Mouse (Mus musculus) midbrain, embryonic 15.5 days (tissue): ENCODE measurements at regions not wholly inside any gene's neighbourhood (a gene's known extent, or its start where the extent isn't known, plus 50 kb on each side); places are given as distances from the start of the nearest gene placed in this dataset.
A peak's percentile ranks its signal among the peaks of the same experiment; 100 is the strongest.

ENCODE experiments used
- ATAC-seq: fragments of 200-750 bp; cut with Nextera tagmentation; replicated peaks from 2 replicates; pipeline ENCODE4 v1.8.0; 2017; ENCODE audit warnings: moderate TSS enrichment
- H3K27ac ChIP-seq: fragments of 300-500 bp; sonication (generic); 2 replicates; pipeline ENCODE4 v1.5.1; 2015; ENCODE audit warnings: mild to moderate bottlenecking, inconsistent platforms
- H3K27me3 ChIP-seq: fragments of 300-500 bp; sonication (generic); replicated peaks from 2 replicates; pipeline ENCODE4 v1.6.1; 2015; ENCODE audit warnings: inconsistent platforms
- H3K36me3 ChIP-seq: fragments of 300-500 bp; sonication (generic); replicated peaks from 2 replicates; pipeline ENCODE4 v1.6.1; 2015; ENCODE audit warnings: inconsistent platforms
- H3K4me1 ChIP-seq: fragments of 300-500 bp; sonication (generic); 2 replicates; pipeline ENCODE4 v1.6.1; 2015; ENCODE audit warnings: inconsistent platforms
- H3K4me2 ChIP-seq: fragments of 300-500 bp; sonication (generic); 2 replicates; pipeline ENCODE4 v1.6.1; 2015; ENCODE audit warnings: inconsistent platforms, mild to moderate bottlenecking, moderate library complexity
- H3K4me3 ChIP-seq: fragments of 300-500 bp; sonication (generic); 2 replicates; pipeline ENCODE4 v1.5.1; 2015; ENCODE audit warnings: mild to moderate bottlenecking, inconsistent platforms
- H3K9ac ChIP-seq: fragments of 300-500 bp; sonication (generic); 2 replicates; pipeline ENCODE4 v1.6.1; 2015; ENCODE audit warnings: mild to moderate bottlenecking, inconsistent platforms
- H3K9me3 ChIP-seq: fragments of 300-500 bp; sonication (generic); 2 replicates; pipeline ENCODE4 v1.6.1; 2016; ENCODE audit warnings: inconsistent platforms
- WGBS: fragments of 180-500 bp; shearing (Covaris S2); methylation state at CpG from one replicate; pipeline ENCODE4 v1.1.7; 2015; ENCODE audit warnings: mixed read lengths; 5-methylcytosine and 5-hydroxymethylcytosine counted together

DNA sequence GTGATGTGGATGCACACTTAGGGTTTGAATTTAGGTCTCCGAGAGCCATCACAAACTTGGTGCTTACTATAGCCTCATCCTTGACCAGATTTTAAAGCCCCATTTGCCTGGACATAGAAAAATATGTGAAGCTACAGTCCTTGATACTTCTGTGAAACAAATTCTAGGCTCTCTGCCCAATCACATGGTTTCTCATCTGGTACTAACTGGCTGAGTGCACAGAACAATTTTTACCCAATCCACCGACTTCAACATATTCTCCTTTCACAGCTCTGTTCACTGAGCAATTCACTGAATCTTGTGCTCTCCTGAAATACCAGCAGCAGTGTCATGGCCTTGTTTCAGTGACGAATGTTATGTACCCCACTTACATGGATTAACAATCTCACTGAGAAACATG, 176.7 kb upstream of the 4933412E24Rik start:
- H3K27me3 ChIP-seq = no peaks in the 10 kb centered on the region
- no peaks in the 10 kb centered on the region for H3K9me3 ChIP-seq
- H3K4me1 ChIP-seq = no peaks in the 10 kb centered on the region
- H3K9ac ChIP-seq = no peak overlapping the region
- no peak for ATAC-seq
- no peak overlapping the region for H3K4me3 ChIP-seq
- no peak overlapping the region for H3K27ac ChIP-seq
- WGBS = 89% methylated on average over 3 of the region's 3 CpGs
- no peak overlapping the region for H3K4me2 ChIP-seq
- no peaks in the 10 kb centered on the region for H3K36me3 ChIP-seq

DNA sequence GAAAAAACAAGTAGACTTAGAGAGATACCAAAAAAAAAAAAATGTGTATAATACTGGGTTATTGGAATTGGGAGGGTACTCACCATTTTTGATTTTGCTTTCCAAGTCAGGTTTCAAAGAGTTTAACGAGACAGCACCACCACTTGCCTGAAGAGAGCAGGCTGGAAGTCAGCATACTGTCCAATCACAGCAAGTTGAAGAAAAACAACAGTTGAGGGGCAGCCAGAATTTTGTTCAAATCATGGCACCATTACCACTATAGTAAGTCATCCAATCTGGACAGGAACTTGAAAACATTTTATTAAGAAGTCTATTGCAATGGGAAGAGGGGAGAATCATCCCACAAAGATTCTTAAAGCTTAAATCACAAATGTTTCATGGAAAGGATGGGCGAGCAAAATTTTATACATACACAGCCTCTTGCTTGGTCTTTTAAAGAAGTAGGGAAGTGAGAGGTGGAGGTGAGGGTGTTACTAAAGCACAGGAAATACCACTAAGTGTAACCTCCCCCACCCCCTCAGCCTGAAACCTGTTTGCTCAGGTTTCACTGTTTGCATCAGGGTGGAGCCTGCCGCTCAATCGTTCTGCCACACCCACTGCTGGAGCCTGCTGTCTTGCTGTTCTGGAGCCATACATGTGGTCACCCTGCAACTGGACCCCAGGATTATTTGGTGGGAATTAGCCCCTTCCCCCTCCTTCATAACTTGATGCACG, 170.7 kb upstream of the 4933412E24Rik start:
- 65% methylated on average over 5 of the region's 5 CpGs for WGBS
- H3K27ac ChIP-seq = no peak overlapping the region
- no peak for ATAC-seq
- H3K9ac ChIP-seq = no peak overlapping the region
- no peaks in the 10 kb centered on the region for H3K36me3 ChIP-seq
- no peak overlapping the region for H3K4me3 ChIP-seq
- H3K9me3 ChIP-seq = no peaks in the 10 kb centered on the region
- H3K4me2 ChIP-seq = no peak overlapping the region
- H3K27me3 ChIP-seq = no peaks in the 10 kb centered on the region
- no peaks in the 10 kb centered on the region for H3K4me1 ChIP-seq

DNA sequence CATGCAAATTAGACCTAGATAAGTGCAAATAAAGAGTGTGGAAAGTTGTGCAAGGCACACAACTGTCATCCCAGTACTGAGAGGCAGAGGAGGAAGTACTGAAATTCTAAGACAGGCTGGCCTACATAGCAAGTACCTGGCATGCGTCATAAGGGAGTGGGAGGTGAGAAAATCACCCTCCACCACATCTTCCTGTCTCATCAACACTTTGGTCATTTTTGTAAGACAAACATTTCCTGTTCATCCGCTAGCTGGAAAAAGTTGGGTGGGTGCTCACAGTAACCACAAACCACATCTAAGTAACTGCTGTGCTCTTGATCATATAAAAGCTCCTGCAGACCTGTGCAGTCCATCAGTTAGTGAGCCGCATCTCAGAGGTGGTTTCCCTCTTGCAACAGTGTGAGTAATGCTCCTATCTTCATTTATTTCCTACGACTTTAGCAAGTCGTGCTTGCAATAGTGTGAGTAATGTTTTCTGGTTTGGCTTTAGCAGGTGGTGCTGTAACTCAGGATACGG, 125.2 kb upstream of the 4933412E24Rik start:
- Histone ChIP-seq H3K4me3 (no peak overlapping the region), H3K4me2 (no peak overlapping the region), H3K27ac (no peak overlapping the region), H3K4me1 (no peaks in the 10 kb centered on the region), H3K36me3 (no peaks in the 10 kb centered on the region), H3K27me3 (no peaks in the 10 kb centered on the region), H3K9ac (no peak overlapping the region), H3K9me3 (no peaks in the 10 kb centered on the region)
- WGBS = 92% methylated on average over 6 of the region's 6 CpGs
- no peak for ATAC-seq

DNA sequence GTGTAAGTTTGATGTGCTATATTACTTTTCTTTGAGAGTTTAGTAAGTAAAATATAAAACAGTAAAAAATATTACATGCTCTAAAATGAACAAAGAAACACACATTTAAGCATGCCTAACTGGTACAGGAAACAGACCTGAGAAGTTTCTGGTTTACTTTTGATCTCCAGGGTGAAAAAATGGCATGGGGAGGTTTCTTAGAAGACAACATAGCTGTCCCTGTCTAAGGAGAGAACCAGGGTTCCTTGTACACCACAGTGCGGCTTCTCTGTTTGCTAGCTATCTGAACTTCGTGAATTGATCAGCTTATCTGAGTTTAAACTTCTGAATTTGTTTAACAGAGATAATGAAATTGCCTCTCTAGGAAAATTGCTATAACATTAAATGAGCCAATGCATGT, 120.3 kb upstream of the 4933412E24Rik start:
- WGBS = 87% methylated on average over 2 of the region's 2 CpGs
- Histone ChIP-seq H3K9ac (no peak overlapping the region), H3K4me3 (no peak overlapping the region), H3K27ac (no peak overlapping the region), H3K4me2 (no peak overlapping the region), H3K4me1 (no peaks in the 10 kb centered on the region), H3K36me3 (no peaks in the 10 kb centered on the region), H3K27me3 (no peaks in the 10 kb centered on the region), H3K9me3 (no peaks in the 10 kb centered on the region)
- no peak for ATAC-seq

DNA sequence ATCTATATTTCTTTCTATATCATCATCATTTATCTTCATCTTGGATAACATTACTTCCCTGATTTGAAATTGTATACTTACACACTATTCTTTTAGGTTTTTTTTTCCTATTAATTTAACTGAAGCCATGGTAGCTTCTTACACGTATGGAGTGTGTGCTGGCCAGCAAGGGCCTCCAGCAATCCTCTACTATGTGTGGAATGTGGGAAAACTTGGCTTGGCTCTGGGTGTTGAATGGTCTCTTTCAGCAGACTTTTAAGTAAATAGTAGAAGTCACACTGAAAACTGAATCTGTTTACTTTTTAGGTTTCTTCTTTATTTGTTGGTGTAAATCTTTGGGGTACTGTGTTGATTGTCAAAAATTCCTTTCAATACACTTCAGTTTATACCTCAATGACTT, 118.1 kb upstream of the 4933412E24Rik start:
- H3K9ac ChIP-seq = no peak overlapping the region
- H3K4me1 ChIP-seq = no peaks in the 10 kb centered on the region
- no peak overlapping the region for H3K4me3 ChIP-seq
- H3K4me2 ChIP-seq = no peak overlapping the region
- H3K27ac ChIP-seq = no peak overlapping the region
- ATAC-seq = no peak
- no peaks in the 10 kb centered on the region for H3K27me3 ChIP-seq
- WGBS = 53% methylated on average over 1 of the region's 1 CpGs
- H3K9me3 ChIP-seq = no peaks in the 10 kb centered on the region
- H3K36me3 ChIP-seq = no peaks in the 10 kb centered on the region

DNA sequence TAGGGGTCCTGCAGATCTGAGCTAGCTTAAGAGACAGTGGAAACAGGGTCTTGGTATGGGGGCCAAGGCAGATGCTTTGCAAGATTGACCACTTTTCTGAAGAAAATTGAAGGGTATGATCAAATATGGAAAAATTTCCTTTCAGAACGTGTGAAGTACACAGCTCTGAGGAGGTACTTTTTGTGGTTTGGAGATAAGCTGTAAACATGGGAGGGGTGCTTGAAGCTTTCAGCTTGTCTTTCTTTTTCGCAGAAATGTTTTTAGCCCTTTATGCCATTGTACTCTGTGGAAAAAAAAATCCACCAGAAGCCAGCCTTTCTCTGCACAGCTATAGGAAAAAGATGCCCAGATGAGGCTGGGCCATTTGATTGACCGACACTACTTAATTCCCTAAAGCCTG, 116.3 kb upstream of the 4933412E24Rik start:
- no peaks in the 10 kb centered on the region for H3K9me3 ChIP-seq
- H3K9ac ChIP-seq = no peak overlapping the region
- no peaks in the 10 kb centered on the region for H3K36me3 ChIP-seq
- 86% methylated on average over 3 of the region's 3 CpGs for WGBS
- H3K27ac ChIP-seq = no peak overlapping the region
- H3K4me2 ChIP-seq = no peak overlapping the region
- no peak overlapping the region for H3K4me3 ChIP-seq
- H3K27me3 ChIP-seq = no peaks in the 10 kb centered on the region
- no peaks in the 10 kb centered on the region for H3K4me1 ChIP-seq
- no peak for ATAC-seq

DNA sequence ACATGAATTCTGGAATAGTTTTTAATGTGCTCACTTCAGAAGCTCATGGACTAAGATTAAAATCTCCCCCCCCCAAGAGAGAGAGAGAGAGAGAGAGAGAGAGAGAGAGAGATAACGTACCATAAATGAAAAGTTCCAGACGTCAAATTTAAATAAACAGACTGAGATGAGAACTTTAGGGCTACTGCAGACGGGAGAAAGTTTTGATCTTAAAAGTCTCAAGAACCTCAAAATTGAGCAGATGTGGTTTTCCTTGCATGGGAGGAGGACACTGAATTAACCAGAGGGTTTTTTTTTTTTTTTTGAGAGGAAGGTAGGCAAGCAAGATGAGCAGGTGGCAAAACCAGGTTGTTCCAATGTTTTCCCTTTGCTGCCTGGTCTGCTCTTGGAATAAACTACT, 108.0 kb upstream of the 4933412E24Rik start:
- no peak for ATAC-seq
- H3K36me3 ChIP-seq = no peaks in the 10 kb centered on the region
- H3K9ac ChIP-seq = no peak overlapping the region
- no peak overlapping the region for H3K4me2 ChIP-seq
- H3K4me3 ChIP-seq = no peak overlapping the region
- H3K9me3 ChIP-seq = no peaks in the 10 kb centered on the region
- no peaks in the 10 kb centered on the region for H3K27me3 ChIP-seq
- no peaks in the 10 kb centered on the region for H3K4me1 ChIP-seq
- WGBS = 80% methylated on average over 3 of the region's 3 CpGs
- no peak overlapping the region for H3K27ac ChIP-seq

DNA sequence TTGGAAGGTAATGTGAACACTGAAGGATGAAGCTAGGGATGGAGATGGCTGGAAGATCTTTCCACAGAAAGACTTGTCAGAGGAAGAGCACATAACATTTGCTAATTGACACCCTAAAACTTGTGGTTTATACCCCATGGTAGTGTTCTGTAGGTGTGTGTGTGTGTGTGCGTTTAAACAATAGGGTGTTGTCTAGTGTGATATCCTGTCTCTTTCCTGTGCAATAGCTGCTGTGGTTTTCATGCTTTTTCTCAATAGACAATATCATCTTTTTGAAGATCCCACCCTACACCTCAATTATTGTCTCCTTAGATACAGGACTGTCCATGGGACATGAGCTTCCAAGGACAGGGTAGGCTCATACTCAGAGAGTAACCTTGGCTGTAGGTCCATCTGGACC, 103.5 kb upstream of the 4933412E24Rik start:
- Histone ChIP-seq H3K27ac (no peak overlapping the region), H3K27me3 (no peaks in the 10 kb centered on the region), H3K4me3 (no peak overlapping the region), H3K36me3 (no peaks in the 10 kb centered on the region), H3K9ac (no peak overlapping the region), H3K9me3 (no peaks in the 10 kb centered on the region), H3K4me1 (no peaks in the 10 kb centered on the region), H3K4me2 (no peak overlapping the region)
- WGBS = 90% methylated on average over 1 of the region's 1 CpGs
- ATAC-seq = no peak

DNA sequence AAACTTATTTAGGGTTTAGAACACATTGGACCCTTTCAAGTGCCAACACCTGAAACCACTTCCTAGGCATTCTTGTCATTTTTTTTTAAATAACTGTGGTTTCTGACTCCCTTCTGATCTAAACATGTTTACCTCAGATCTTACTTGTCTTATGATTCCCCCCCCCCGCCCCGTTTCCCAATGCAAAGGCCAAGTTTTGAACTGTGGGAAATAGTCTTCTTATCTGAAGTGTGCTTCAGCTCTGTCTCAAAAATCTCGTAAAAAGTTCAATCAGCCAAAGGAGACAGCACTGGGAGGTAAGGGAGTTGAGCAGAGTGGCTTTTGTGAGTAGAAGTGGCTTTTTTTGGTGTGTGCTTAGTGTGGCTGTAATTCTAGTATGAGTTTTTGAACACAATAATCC, 95.5 kb upstream of the 4933412E24Rik start:
- no peaks in the 10 kb centered on the region for H3K27me3 ChIP-seq
- 91% methylated on average over 3 of the region's 3 CpGs for WGBS
- H3K4me1 ChIP-seq = no peaks in the 10 kb centered on the region
- H3K36me3 ChIP-seq = no peaks in the 10 kb centered on the region
- H3K9me3 ChIP-seq = no peaks in the 10 kb centered on the region
- no peak overlapping the region for H3K9ac ChIP-seq
- H3K4me3 ChIP-seq = no peak overlapping the region
- no peak overlapping the region for H3K27ac ChIP-seq
- ATAC-seq = no peak
- no peak overlapping the region for H3K4me2 ChIP-seq

DNA sequence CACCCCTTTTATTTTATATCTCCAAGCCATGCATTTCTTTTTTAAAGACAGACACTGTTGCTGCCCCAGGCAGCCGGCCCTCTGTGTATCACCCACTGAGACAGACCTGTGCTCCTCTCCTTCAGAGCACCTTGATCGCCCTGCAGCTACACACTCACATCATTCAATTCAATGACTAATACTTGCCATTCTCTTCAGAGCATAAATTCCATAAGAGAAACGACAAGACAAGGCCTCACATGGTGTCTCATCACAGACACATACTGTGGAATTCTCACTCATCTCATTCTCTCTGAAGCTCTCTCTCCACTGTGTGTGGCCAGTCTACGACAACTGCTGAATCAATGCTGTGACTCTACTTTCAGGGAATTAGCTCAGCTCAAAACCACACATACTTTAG, 94.6 kb upstream of the 4933412E24Rik start:
- no peaks in the 10 kb centered on the region for H3K36me3 ChIP-seq
- H3K27me3 ChIP-seq = no peaks in the 10 kb centered on the region
- no peaks in the 10 kb centered on the region for H3K4me1 ChIP-seq
- ATAC-seq = no peak
- H3K27ac ChIP-seq = no peak overlapping the region
- no peak overlapping the region for H3K9ac ChIP-seq
- H3K9me3 ChIP-seq = no peaks in the 10 kb centered on the region
- WGBS = 85% methylated on average over 4 of the region's 4 CpGs
- no peak overlapping the region for H3K4me2 ChIP-seq
- no peak overlapping the region for H3K4me3 ChIP-seq

DNA sequence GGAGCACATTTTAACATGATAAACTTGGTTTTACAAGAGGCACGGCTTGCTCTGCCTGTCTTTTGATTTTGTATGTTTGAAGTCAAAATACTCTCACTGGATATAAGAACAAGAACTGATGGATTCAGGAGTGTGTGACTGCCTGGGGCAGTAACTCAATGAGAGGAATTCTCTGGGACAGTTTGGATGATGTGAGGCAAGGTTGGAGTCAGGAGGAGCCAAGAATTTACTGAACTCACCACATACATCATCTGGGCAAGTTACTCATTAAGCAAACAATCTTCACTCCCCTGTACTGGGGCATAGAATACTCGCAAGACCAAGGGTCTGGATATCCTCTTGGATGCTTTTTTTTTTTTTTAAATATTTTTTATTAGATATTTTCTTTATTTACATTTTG, 87.7 kb upstream of the 4933412E24Rik start:
- 90% methylated on average over 2 of the region's 2 CpGs for WGBS
- H3K9ac ChIP-seq = no peak overlapping the region
- H3K9me3 ChIP-seq = no peaks in the 10 kb centered on the region
- no peaks in the 10 kb centered on the region for H3K36me3 ChIP-seq
- no peak overlapping the region for H3K4me3 ChIP-seq
- no peaks in the 10 kb centered on the region for H3K27me3 ChIP-seq
- H3K27ac ChIP-seq = no peak overlapping the region
- ATAC-seq = no peak
- no peak overlapping the region for H3K4me2 ChIP-seq
- H3K4me1 ChIP-seq = no peaks in the 10 kb centered on the region

DNA sequence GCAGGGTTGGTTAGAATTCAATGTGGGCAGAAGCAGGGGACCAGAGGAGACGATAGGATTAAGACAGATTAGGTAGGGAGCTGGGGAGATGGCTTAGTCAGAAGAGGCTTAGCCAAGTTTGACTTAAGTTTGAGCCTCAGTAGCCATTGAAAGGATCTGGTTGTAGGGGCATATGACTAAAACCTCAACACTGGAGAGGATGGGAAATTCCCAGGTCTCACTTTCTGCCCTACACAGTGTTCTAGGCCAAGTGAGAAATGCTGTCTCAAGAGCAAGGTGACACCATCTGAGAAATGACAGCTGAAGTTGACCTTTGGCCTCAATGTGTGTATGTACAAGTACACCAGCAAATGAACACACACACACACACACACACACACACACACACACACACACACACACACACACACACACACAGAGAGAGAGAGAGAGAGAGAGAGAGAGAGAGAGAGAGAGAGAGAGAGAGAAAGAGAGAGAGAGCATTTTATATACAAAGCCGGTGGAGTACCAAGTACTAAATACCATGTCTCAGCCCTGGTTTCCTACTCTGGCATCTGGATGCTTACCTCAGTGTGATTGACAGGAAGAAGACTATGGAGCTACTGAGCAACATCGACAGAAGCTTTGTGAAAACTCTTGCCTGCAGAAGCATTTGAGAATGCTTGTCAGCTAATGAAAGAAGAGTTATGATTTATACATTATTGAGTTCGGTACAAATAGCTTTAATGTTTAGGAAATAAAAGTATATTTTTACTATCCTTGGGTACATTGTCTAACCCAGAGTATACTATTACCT, 85.3 kb upstream of the 4933412E24Rik start:
- Histone ChIP-seq H3K4me1 (0 out of 2 replicates have a peak, but pooled peaks cover 2% of the 10 kb centered on the region), H3K4me2 (no peak overlapping the region), H3K4me3 (no peak overlapping the region), H3K9me3 (no peaks in the 10 kb centered on the region), H3K27ac (no peak overlapping the region), H3K36me3 (no peaks in the 10 kb centered on the region), H3K27me3 (no peaks in the 10 kb centered on the region), H3K9ac (no peak overlapping the region)
- 80% methylated on average over 4 of the region's 4 CpGs for WGBS
- no peak for ATAC-seq

DNA sequence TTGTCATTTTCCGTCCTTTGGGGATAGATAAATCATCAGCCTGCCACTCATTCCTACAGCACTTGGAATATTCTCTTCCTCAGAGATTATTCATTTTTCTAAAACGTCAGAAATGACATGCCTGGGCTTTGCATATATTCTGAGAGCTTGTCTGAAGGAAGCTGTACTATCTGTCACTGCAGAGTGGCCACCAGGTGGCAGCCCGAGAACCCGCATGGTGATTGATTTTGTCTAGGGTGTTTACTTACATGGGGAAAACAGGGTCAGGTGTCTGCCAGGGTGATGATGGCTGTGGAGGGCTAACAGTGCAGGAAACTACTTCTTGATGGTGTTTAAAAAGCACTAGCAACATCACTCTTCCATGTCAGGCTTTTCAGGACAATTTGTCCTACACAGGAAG, 80.7 kb upstream of the 4933412E24Rik start:
- WGBS = 13% methylated on average over 4 of the region's 4 CpGs
- Histone ChIP-seq H3K9me3 (no peaks in the 10 kb centered on the region), H3K36me3 (no peaks in the 10 kb centered on the region), H3K4me3 (no peak overlapping the region), H3K4me2 (no peak overlapping the region), H3K4me1 (0 out of 2 replicates have a peak, but pooled peaks cover 2% of the 10 kb centered on the region), H3K27me3 (no peaks in the 10 kb centered on the region), H3K9ac (no peak overlapping the region), H3K27ac (no peak overlapping the region)
- ATAC-seq = peak; percentile 89
